Mouse (Mus musculus) midbrain, postnatal 0 days (tissue): Measurements from ENCODE around the gene Ccpg1os. TPM values are rescaled to one million over a fixed set of nuclear protein-coding genes. Genes with fewer than 3 reads are reported as not detected.

ENCODE experiments used
- ATAC-seq: fragments of 200-750 bp; cut with Nextera tagmentation; 2 replicates; pipeline ENCODE4 v1.8.0; 2017; ENCODE audit warnings: moderate number of reproducible peaks, mild to moderate bottlenecking, moderate TSS enrichment, moderate library complexity; ENCODE audit not compliant: low FRiP score
- DNase-seq: peaks from one replicate; pipeline ENCODE4 v3.0.0-alpha.2; 2015; ENCODE audit warnings: low spot score
- H3K27ac ChIP-seq: fragments of 300-500 bp; sonication (generic); 2 replicates; pipeline ENCODE4 v1.5.1; 2014; ENCODE audit warnings: low read depth, mild to moderate bottlenecking, low read length, mixed read lengths
- H3K27me3 ChIP-seq: fragments of 300-500 bp; sonication (generic); 2 replicates; pipeline ENCODE4 v1.6.1; 2014; ENCODE audit warnings: low read length, control low read depth, mixed read lengths; ENCODE audit not compliant: insufficient read depth
- H3K36me3 ChIP-seq: fragments of 300-500 bp; sonication (generic); 2 replicates; pipeline ENCODE4 v1.6.1; 2014; ENCODE audit warnings: low read length, control low read depth, mixed read lengths; ENCODE audit not compliant: insufficient read depth
- H3K4me1 ChIP-seq: fragments of 300-500 bp; sonication (generic); 2 replicates; pipeline ENCODE4 v1.6.1; 2014; ENCODE audit warnings: mild to moderate bottlenecking, control low read depth, antibody characterized with exemption, low read length, mixed read lengths; ENCODE audit not compliant: insufficient read depth
- H3K4me2 ChIP-seq: fragments of 300-500 bp; sonication (generic); 2 replicates; pipeline ENCODE4 v1.6.1; 2014; ENCODE audit warnings: low read depth, mild to moderate bottlenecking, low read length, mixed read lengths; ENCODE audit not compliant: poor library complexity, severe bottlenecking
- H3K4me3 ChIP-seq: fragments of 300-500 bp; sonication (generic); 2 replicates; pipeline ENCODE4 v1.5.1; 2014; ENCODE audit warnings: low read depth, mild to moderate bottlenecking, low read length, moderate library complexity
- H3K9ac ChIP-seq: fragments of 300-500 bp; sonication (generic); replicated peaks from 2 replicates; pipeline ENCODE4 v1.6.1; 2014; ENCODE audit warnings: mild to moderate bottlenecking, low read length, moderate library complexity, mixed read lengths; ENCODE audit not compliant: poor library complexity, severe bottlenecking
- H3K9me3 ChIP-seq: fragments of 300-500 bp; sonication (generic); 2 replicates; pipeline ENCODE4 v1.6.1; 2016; ENCODE audit warnings: low read length, control low read depth
- CTCF ChIP-seq: IDR thresholded peaks from 2 replicates; pipeline ENCODE4 v1.5.1; 2016; ENCODE audit warnings: antibody characterized with exemption, mild to moderate bottlenecking
- WGBS: fragments of 180-500 bp; shearing (Covaris S2); extraction: QIAGEN DNeasy Blood & Tissue Kit; methylation state at CpG from one replicate; pipeline ENCODE4 v1.1.7; 2014; 5-methylcytosine and 5-hydroxymethylcytosine counted together
- polyA plus RNA-seq: library from polyadenylated mRNA; unstranded; fragments of >200 nt; fragmentation: Nextera tagmentation; extraction: Ambion mirVana; gene quantifications from 2 replicates; pipeline ENCODE4 v1.2.1, GENCODE M21; 2015
- total RNA-seq: library from RNA; depleted of rRNA; stranded (reverse); fragments of >200 nt; gene quantifications from 2 replicates; pipeline ENCODE4 v1.2.3, GENCODE M21; 2014

Gene Ccpg1os
- total and polyA plus RNA-seq, 2 experiments from 2014 or later: 13.4 to 20.3 TPM

GRCm38 (mm10) chr9:73020566-73021097, 35.5 kb upstream of the Ccpg1os start:
- no peak for TF ChIP-seq CTCF
- 94% methylated on average over 5 of the region's 5 CpGs for WGBS
- Histone ChIP-seq H3K4me1 (no peaks in the 10 kb centered on the region), H3K4me3 (no peak overlapping the region), H3K27me3 (no peaks in the 10 kb centered on the region), H3K36me3 (peaks cover 48% of the 10 kb centered on the region), H3K4me2 (no peak overlapping the region), H3K9ac (no peak overlapping the region), H3K27ac (no peak overlapping the region), H3K9me3 (no peaks in the 10 kb centered on the region)
- ATAC-seq (no peak), DNase-seq (no peak)

GRCm38 (mm10) chr9:73019841-73020240, 34.7 kb upstream of the Ccpg1os start:
- DNase-seq (peak; percentile 10), ATAC-seq (no peak)
- Histone ChIP-seq H3K27me3 (no peaks in the 10 kb centered on the region), H3K36me3 (peaks cover 54% of the 10 kb centered on the region), H3K4me2 (no peak overlapping the region), H3K9ac (no peak overlapping the region), H3K4me1 (no peaks in the 10 kb centered on the region), H3K9me3 (no peaks in the 10 kb centered on the region), H3K27ac (no peak overlapping the region), H3K4me3 (no peak overlapping the region)
- WGBS: 91% methylated on average over 10 of the region's 10 CpGs
- TF ChIP-seq CTCF: no peak

- Histone ChIP-seq H3K4me2 (no peak overlapping the region), H3K36me3 (peaks cover 75% of the 10 kb centered on the region), H3K27ac (no peak overlapping the region), H3K4me1 (no peaks in the 10 kb centered on the region), H3K9ac (no peak overlapping the region), H3K4me3 (no peak overlapping the region), H3K9me3 (no peaks in the 10 kb centered on the region), H3K27me3 (no peaks in the 10 kb centered on the region)
- no peak for TF ChIP-seq CTCF
- ATAC-seq (no peak), DNase-seq (no peak)
- 92% methylated on average over 13 of the region's 13 CpGs for WGBS
These were observed 29.5 kb upstream of the Ccpg1os start for GRCm38 (mm10) chr9:73014724-73015123.

- Histone ChIP-seq H3K9ac (no peak overlapping the region), H3K4me3 (no peak overlapping the region), H3K36me3 (peaks cover 60% of the 10 kb centered on the region), H3K4me2 (no peak overlapping the region), H3K4me1 (no peaks in the 10 kb centered on the region), H3K27me3 (no peaks in the 10 kb centered on the region), H3K27ac (no peak overlapping the region), H3K9me3 (no peaks in the 10 kb centered on the region)
- peak; percentile 45 for TF ChIP-seq CTCF
- 92% methylated on average over 4 of the region's 4 CpGs for WGBS
- ATAC-seq (no peak), DNase-seq (no peak)
These were observed 27.4 kb upstream of the Ccpg1os start for GRCm38 (mm10) chr9:73012629-73013028.

GRCm38 (mm10) chr9:73008384-73008783, 23.2 kb upstream of the Ccpg1os start:
- H3K4me2 ChIP-seq: no peak overlapping the region
- DNase-seq: no peak
- H3K9me3 ChIP-seq: no peaks in the 10 kb centered on the region
- 74% methylated on average over 3 of the region's 3 CpGs for WGBS
- peaks cover 48% of the 10 kb centered on the region for H3K36me3 ChIP-seq
- H3K9ac ChIP-seq: no peak overlapping the region
- no peak overlapping the region for H3K27ac ChIP-seq
- H3K27me3 ChIP-seq: no peaks in the 10 kb centered on the region
- ATAC-seq: no peak
- no peaks in the 10 kb centered on the region for H3K4me1 ChIP-seq
- no peak for TF ChIP-seq CTCF
- no peak overlapping the region for H3K4me3 ChIP-seq

GRCm38 (mm10) chr9:73006175-73006574, 21.0 kb upstream of the Ccpg1os start:
- no peak overlapping the region for H3K27ac ChIP-seq
- no peak overlapping the region for H3K4me2 ChIP-seq
- H3K9ac ChIP-seq: no peak overlapping the region
- H3K4me1 ChIP-seq: no peaks in the 10 kb centered on the region
- no peak overlapping the region for H3K4me3 ChIP-seq
- TF ChIP-seq CTCF: peak; percentile 55
- H3K9me3 ChIP-seq: no peaks in the 10 kb centered on the region
- WGBS: 98% methylated on average over 3 of the region's 3 CpGs
- H3K27me3 ChIP-seq: no peaks in the 10 kb centered on the region
- ATAC-seq: no peak
- H3K36me3 ChIP-seq: peaks cover 50% of the 10 kb centered on the region
- no peak for DNase-seq
